Mouse (Mus musculus): Measurements from ENCODE around the gene Atp9a.

The Atp9a gene

DNA sequence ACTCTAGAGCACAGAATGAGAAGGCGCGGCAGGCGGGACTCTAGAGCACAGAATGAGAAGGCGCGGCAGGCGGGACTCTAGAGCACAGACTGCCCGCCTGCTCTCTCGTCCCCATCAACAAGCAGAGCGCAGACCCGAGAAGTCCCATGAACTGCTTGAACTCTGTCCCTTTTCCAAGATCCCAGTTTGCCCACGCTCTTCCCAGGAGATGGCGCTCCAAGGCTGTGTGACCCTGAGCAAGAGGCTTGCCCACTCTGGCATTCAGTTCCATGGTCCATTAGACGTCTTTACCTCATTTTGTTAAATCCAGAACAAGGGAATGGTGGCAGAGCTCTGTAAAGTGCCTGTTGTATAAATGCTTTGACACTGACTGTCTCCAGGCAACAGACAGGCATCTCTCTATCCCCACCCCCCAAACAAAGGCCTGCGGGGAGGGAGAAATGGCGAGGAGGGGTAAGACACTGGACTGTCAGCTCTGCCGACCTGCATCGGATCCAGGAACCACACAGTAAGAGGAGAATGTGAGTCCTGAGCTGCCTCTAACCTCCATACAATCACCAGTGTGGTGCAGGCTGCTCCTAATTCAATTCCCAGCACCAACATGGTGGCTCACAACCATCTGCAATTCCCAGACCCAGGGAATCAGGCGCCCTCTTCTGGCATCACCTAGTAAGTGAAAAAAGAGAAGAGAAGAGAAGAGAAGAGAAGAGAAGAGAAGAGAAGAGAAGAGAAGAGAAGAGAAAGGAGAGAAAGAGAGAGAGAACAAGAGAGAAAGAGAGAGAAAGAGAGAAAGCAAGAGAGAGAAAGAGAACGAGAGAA, 62.6 kb downstream of the Atp9a start:
- peak; percentile 49 to 62 for DNase-seq

- peak; percentile 88 for DNase-seq
These were observed 63.4 kb downstream of the Atp9a start for GRCm38 (mm10) chr2:168678662-168679294.

DNA sequence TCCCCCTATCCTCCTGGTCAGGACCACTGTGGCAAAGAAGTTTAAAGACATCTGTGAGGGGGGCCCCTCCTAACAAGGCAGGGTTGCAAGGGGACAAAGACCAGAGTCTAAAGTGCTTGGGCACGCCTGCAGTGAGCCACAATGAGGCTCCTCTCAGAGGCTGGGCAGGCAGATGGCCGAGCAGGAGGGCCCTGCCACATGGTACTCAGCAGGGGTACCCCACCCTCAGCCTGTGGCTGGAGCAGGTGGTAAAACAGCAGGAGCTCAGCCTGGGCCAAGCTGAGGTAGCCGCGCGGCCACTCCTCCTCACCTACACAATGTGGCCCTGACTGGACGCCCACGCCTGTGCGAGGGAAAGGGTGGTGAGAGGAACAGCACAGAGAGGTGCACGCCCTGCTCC, 64.6 kb downstream of the Atp9a start:
- DNase-seq: peak; percentile 83 to 94

- peak in 1 of 2 experiments; percentile 56 for DNase-seq
These were observed 70.5 kb downstream of the Atp9a start for GRCm38 (mm10) chr2:168671724-168672123.

DNA sequence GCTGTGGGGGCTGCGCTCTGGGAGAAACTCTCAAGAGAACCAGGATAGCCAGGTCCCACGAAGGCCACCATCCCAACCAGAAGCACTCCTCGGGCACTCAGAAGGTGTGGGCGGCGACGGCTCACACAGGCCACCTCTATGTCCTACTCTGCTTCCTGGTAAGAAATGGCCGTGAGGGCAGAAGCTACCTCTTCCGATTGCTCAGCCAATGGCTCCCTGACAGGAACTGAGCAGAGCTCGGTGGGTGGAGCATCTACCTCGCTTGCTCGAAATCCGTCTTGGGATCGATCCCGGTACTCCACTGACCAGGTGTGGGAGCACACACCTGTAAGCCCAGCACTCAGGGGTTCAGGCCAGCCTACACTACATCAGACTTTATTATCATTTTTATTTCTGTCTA, 72.0 kb downstream of the Atp9a start:
- DNase-seq: no peak

DNA sequence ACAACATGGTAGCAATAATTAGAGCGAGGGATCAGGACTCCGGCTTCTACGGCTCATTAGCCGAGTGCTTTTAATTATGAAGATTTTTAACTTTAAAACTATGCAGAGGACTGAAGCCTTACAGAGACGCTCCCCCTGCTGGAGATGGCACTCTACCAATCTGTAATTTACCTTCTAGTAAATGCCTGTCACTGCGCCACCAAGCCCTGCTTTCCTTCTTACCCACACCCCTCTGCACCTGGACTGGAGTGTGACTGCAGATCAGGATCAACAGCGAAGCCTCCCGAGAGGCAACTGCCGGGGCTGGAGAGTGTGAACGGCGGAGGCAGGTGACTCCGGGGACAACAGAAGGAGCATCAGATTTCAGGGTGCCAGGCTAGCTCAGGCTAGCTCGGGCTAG, 72.4 kb downstream of the Atp9a start:
- peak in 1 of 2 experiments; percentile 59 for DNase-seq

- DNase-seq: no peak
These were observed 74.5 kb downstream of the Atp9a start for GRCm38 (mm10) chr2:168667745-168668144.

- no peak for DNase-seq
These were observed 76.5 kb downstream of the Atp9a start for GRCm38 (mm10) chr2:168665680-168666079.

DNA sequence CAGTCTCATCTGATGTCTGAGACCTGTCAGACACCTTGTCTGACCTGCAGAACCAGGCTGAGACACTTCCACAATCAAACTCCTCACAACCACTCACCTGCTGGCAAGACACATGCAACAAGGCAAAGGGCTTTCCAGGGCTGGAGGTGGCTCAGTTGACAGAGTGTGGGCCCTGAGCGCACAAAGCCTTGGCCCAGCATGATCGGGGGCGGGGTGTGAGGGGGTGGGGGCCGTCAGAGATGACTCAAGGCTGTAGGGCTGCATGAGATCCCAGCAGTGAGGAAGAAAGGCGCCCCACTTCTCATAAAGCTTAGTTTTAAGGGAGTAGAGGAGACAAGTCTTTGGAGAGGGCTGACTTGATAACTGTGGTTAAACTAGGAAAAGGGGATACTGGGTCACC, 78.5 kb downstream of the Atp9a start:
- no peak for DNase-seq

GRCm38 (mm10) chr2:168663216-168663615, 79.0 kb downstream of the Atp9a start:
- no peak for DNase-seq

DNA sequence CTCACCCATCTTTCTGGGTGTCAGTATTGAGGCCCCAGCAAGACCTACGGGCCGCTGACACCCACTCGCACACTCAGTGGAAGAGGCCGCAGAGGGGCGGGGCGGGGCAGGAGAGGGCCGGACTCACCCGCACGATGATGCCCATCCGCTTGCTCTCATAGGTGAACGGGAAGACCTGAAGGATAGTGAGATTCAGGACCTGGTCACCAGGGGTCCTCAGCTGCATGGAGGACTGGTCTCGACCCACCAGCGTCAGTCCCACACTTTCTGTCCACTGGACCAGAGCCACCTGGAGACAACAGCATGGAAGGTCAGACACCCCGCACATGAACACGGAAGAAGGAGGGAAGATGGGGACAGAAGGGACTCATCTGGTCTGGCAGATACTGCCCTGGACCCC, 80.4 kb downstream of the Atp9a start:
- peak in 1 of 2 experiments; percentile 40 for DNase-seq

GRCm38 (mm10) chr2:168660344-168660743, 81.9 kb downstream of the Atp9a start:
- peak in 1 of 2 experiments; percentile 37 for DNase-seq

- no peak for DNase-seq
These were observed 83.7 kb downstream of the Atp9a start for GRCm38 (mm10) chr2:168658551-168658950.

GRCm38 (mm10) chr2:168656569-168657308, 85.5 kb downstream of the Atp9a start:
- DNase-seq: no peak

GRCm38 (mm10) chr2:168654983-168655669, 87.1 kb downstream of the Atp9a start:
- DNase-seq: peak in 1 of 2 experiments; percentile 56

DNA sequence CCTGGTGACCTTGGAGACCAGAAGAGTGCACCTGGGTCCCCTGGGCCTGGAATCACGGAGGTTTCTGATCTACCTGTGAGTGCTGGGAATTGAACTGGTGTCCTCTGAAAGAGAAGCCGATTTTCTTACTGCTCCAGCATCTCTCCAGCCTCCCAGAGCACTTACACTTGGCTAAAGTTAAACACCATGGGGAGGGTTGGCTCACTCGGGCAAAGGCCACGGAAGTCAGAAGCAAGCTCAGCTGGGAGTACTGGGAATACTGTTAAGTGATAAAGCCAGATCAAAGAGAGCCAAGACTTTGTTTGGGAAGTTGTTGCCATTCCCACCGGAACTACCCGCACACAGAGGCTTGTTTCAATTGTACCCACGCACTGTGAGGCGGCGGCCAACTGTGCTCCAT, 87.7 kb downstream of the Atp9a start:
- DNase-seq: no peak

DNA sequence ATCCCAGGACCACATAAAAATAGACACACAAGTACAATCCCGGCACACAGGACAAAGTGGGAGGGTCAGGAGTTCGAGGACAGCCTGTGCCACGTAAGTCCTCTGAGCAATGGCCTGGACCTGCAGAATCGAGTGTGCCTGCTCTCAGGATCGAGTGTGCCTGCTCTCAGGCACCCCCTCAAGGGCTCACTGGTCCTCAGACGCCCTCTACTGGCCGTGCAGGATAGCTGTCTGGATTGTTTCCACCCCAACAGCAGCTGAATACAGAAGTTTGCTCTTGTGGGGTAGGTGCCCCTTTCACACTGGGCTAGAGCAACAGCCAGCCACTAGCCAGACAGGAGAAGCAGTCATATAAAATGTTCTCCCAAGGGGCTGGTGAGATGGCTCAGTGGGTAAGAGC, 90.5 kb downstream of the Atp9a start:
- peak in 1 of 2 experiments; percentile 43 for DNase-seq

- DNase-seq: no peak
These were observed 94.0 kb downstream of the Atp9a start for GRCm38 (mm10) chr2:168648171-168648570.

DNA sequence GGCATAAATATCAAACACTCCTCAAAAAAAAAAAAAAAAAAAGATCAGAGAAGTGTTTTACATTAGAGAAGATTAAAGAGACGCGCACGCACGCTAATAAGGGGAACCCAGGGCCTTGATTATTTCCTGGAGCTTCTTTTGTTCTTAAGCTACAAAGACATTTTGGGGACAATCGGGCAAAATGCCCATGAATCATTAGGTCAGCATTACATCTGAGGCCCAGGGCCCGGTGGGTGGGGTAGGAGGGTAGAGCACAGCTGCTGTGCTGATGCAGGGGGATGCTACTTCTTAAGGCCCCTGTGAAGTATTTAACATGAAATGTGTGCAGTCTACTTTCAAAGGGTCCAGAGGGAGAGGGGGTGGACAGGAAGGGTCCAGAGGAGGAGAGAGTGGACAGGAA, 97.4 kb downstream of the Atp9a start:
- DNase-seq: no peak

GRCm38 (mm10) chr2:168643524-168644177, 98.6 kb downstream of the Atp9a start:
- DNase-seq: no peak

GRCm38 (mm10) chr2:168642187-168642586, 100.0 kb downstream of the Atp9a start:
- DNase-seq: no peak

DNA sequence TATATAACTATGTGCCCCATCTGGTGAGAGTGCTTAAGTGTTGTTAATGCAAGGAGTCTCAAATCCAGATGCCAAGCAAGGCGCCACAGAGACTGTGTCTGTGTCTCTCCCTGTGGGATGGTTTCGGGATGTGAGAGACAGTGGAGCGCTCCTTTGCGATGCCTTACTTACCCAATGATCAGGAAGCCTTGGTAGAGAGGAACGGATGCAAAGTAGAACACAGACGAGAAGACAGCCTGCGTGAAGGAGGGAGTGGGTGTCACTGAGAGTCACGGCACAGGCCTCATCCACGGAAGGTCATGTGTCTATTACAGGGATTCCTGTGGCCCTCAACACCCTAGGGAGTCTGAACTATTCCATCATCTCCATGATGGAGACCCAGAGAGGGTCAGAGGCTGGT, 101.7 kb downstream of the Atp9a start:
- DNase-seq: no peak

All from cerebellum, postnatal 14 days (tissue).